Mouse (Mus musculus): ENCODE measurements around the gene Ddx46. TPM values are rescaled to one million over a fixed set of nuclear protein-coding genes. Genes with fewer than 3 reads are reported as not detected.
A peak's percentile ranks its signal among the peaks of the same experiment; 100 is the strongest.
"Not testable (repeated sequence)": the region's sequence is repeated elsewhere in the genome, so short reads cannot be mapped to it uniquely, and the experiment has no call there.

Gene Ddx46
- total RNA-seq, 1 experiment from 2014 or later: 48.2 TPM

GRCm38 (mm10) chr13:55636185-55636983 is 1.6 kb downstream of the Ddx46 start:
- DNase-seq: no peak

GRCm38 (mm10) chr13:55640480-55640879 is 5.7 kb downstream of the Ddx46 start:
- DNase-seq: peak; percentile 81

- DNase-seq: no peak
Observed at GRCm38 (mm10) chr13:55644525-55644924, 9.7 kb downstream of the Ddx46 start.

- DNase-seq: no peak
Observed at GRCm38 (mm10) chr13:55650098-55650497, 15.3 kb downstream of the Ddx46 start.

GRCm38 (mm10) chr13:55650980-55651379 is 16.2 kb downstream of the Ddx46 start:
- DNase-seq: no peak

- DNase-seq: peak; percentile 61
Observed at GRCm38 (mm10) chr13:55668550-55668949, 33.7 kb downstream of the Ddx46 start.

GRCm38 (mm10) chr13:55672711-55673110 is 37.9 kb downstream of the Ddx46 start:
- no peak for DNase-seq

- no peak for DNase-seq
Observed at GRCm38 (mm10) chr13:55677364-55677763, 42.5 kb downstream of the Ddx46 start.

- DNase-seq: no peak
Observed at GRCm38 (mm10) chr13:55682201-55682600, 47.4 kb downstream of the Ddx46 start.

- DNase-seq: peak; percentile 22
Observed at GRCm38 (mm10) chr13:55683581-55683980, 48.8 kb downstream of the Ddx46 start.

- DNase-seq: no peak
Observed at GRCm38 (mm10) chr13:55686107-55686633, 51.3 kb downstream of the Ddx46 start.

GRCm38 (mm10) chr13:55687927-55688602 is 53.2 kb downstream of the Ddx46 start:
- DNase-seq: no peak

GRCm38 (mm10) chr13:55692535-55693242 is 57.9 kb downstream of the Ddx46 start, which contains the start of gene B230219D22Rik:
Gene B230219D22Rik (plus strand): TSS chr13:55693124.
- DNase-seq: peak; percentile 89

GRCm38 (mm10) chr13:55693243-55693721 is 58.5 kb downstream of the Ddx46 start:
- peak; percentile 57 for DNase-seq

GRCm38 (mm10) chr13:55694110-55694509 is 59.3 kb downstream of the Ddx46 start:
- no peak for DNase-seq

- DNase-seq: not testable (repeated sequence)
Observed at GRCm38 (mm10) chr13:55695989-55696388, 61.2 kb downstream of the Ddx46 start.

- DNase-seq: no peak
Observed at GRCm38 (mm10) chr13:55704301-55704700, 69.5 kb downstream of the Ddx46 start.

GRCm38 (mm10) chr13:55712846-55713245 is 78.0 kb downstream of the Ddx46 start:
- no peak for DNase-seq

- peak; percentile 90 for DNase-seq
Observed at GRCm38 (mm10) chr13:55714501-55715166, 79.8 kb downstream of the Ddx46 start, which contains the start of gene Txndc15. Gene Txndc15 (plus strand): TSS chr13:55714650.

GRCm38 (mm10) chr13:55715167-55715512 is 80.3 kb downstream of the Ddx46 start:
- no peak for DNase-seq

- DNase-seq: no peak
Observed at GRCm38 (mm10) chr13:55715908-55716510, 81.2 kb downstream of the Ddx46 start.

Data from adrenal gland, postnatal 25 days (tissue).